Mouse (Mus musculus) heart, embryonic 16.5 days (tissue): ENCODE measurements around the gene Exoc7. TPM values are rescaled to one million over a fixed set of nuclear protein-coding genes. Genes with fewer than 3 reads are reported as not detected.
"Not testable (repeated sequence)": the region's sequence is repeated elsewhere in the genome, so short reads cannot be mapped to it uniquely, and the experiment has no call there.

Experiments used
- ATAC-seq: fragments of 200-750 bp; cut with Nextera tagmentation; replicated peaks from 2 replicates; pipeline ENCODE4 v1.8.0; 2017; ENCODE audit warnings: moderate number of reproducible peaks; ENCODE audit not compliant: insufficient read depth, low FRiP score; ENCODE audit errors: extremely low read depth
- H3K27ac ChIP-seq: fragments of 300-500 bp; sonication (generic); 2 replicates; pipeline ENCODE4 v1.5.1; 2014; ENCODE audit warnings: mild to moderate bottlenecking, low read length, control low read depth, moderate library complexity
- H3K27me3 ChIP-seq: fragments of 300-500 bp; sonication (generic); 2 replicates; pipeline ENCODE4 v1.6.1; 2014; ENCODE audit warnings: low read length, mixed read lengths; ENCODE audit not compliant: control insufficient read depth, insufficient read depth
- H3K36me3 ChIP-seq: fragments of 300-500 bp; sonication (generic); 2 replicates; pipeline ENCODE4 v1.6.1; 2014; ENCODE audit not compliant: control insufficient read depth, insufficient read depth
- H3K4me1 ChIP-seq: fragments of 300-500 bp; sonication (generic); 2 replicates; pipeline ENCODE4 v1.6.1; 2014; ENCODE audit warnings: low read length, mixed read lengths; ENCODE audit not compliant: control insufficient read depth, insufficient read depth
- H3K4me2 ChIP-seq: fragments of 300-500 bp; sonication (generic); 2 replicates; pipeline ENCODE4 v1.6.1; 2014; ENCODE audit warnings: low read depth, mild to moderate bottlenecking, control low read depth, low read length
- H3K4me3 ChIP-seq: fragments of 300-500 bp; sonication (generic); 2 replicates; pipeline ENCODE4 v1.5.1; 2014; ENCODE audit warnings: mild to moderate bottlenecking, control low read depth, low read length
- H3K9ac ChIP-seq: fragments of 300-500 bp; sonication (generic); 2 replicates; pipeline ENCODE4 v1.6.1; 2014; ENCODE audit warnings: low read length, control low read depth
- H3K9me3 ChIP-seq: fragments of 300-500 bp; sonication (generic); replicated peaks from 2 replicates; pipeline ENCODE4 v1.6.1; 2016; ENCODE audit warnings: low read length; ENCODE audit not compliant: control insufficient read depth
- WGBS: fragments of 180-500 bp; shearing (Covaris S2); extraction: QIAGEN DNeasy Blood & Tissue Kit; methylation state at CpG from one replicate; pipeline ENCODE4 v1.1.7; 2014; 5-methylcytosine and 5-hydroxymethylcytosine counted together
- polyA plus RNA-seq: library from polyadenylated mRNA; unstranded; fragments of >200 nt; fragmentation: Nextera tagmentation; extraction: Ambion mirVana; gene quantifications from 2 replicates; pipeline ENCODE4 v1.2.1, GENCODE M21; 2015

Gene Exoc7
- polyA plus RNA-seq, 1 experiment from 2014 or later, result 54.6 TPM

- no peak overlapping the region for H3K27ac ChIP-seq
Measured at GRCm38 (mm10) chr11:116285770-116286191, 21.3 kb downstream of the Exoc7 start.

GRCm38 (mm10) chr11:116283982-116284381 is 23.1 kb downstream of the Exoc7 start:
- ATAC-seq, result no peak
- peaks cover 55% of the 10 kb centered on the region for H3K27me3 ChIP-seq
- H3K9me3 ChIP-seq, result no peaks in the 10 kb centered on the region
- H3K4me1 ChIP-seq, result peaks cover 8% of the 10 kb centered on the region
- H3K4me3 ChIP-seq, result no peak overlapping the region
- WGBS, result 53% methylated on average over 6 of the region's 6 CpGs
- H3K9ac ChIP-seq, result no peak overlapping the region
- H3K4me2 ChIP-seq, result no peak overlapping the region
- no peak overlapping the region for H3K27ac ChIP-seq
- H3K36me3 ChIP-seq, result peaks cover 8% of the 10 kb centered on the region; the same call in 1 of the 2 replicates

More at GRCm38 (mm10) chr11:116285770-116286191, 21.3 kb downstream of the Exoc7 start:
- Histone ChIP-seq H3K4me1 (peaks cover 8% of the 10 kb centered on the region), H3K36me3 (peaks cover 14% of the 10 kb centered on the region; the same call in 1 of the 2 replicates), H3K9me3 (no peaks in the 10 kb centered on the region), H3K9ac (no peak overlapping the region), H3K4me3 (no peak overlapping the region), H3K27me3 (peaks cover 44% of the 10 kb centered on the region), H3K4me2 (no peak overlapping the region)
- ATAC-seq, result no peak
- 53% methylated on average over 7 of the region's 7 CpGs for WGBS

- no peak overlapping the region for H3K27ac ChIP-seq
- H3K4me1 ChIP-seq, result peaks cover 8% of the 10 kb centered on the region
- H3K4me3 ChIP-seq, result no peak overlapping the region
- H3K9ac ChIP-seq, result no peak overlapping the region
- 0 out of 2 replicates have a peak, but pooled peaks cover under 1% of the 10 kb centered on the region for H3K36me3 ChIP-seq
- H3K27me3 ChIP-seq, result peaks cover 55% of the 10 kb centered on the region
- no peaks in the 10 kb centered on the region for H3K9me3 ChIP-seq
- no peak for ATAC-seq
- H3K4me2 ChIP-seq, result no peak overlapping the region
- WGBS, result 10% methylated on average over 48 of the region's 48 CpGs
Measured at GRCm38 (mm10) chr11:116282912-116283521, 24.0 kb downstream of the Exoc7 start.

- Histone ChIP-seq H3K4me1 (peaks cover 8% of the 10 kb centered on the region), H3K27ac (no peak overlapping the region), H3K4me3 (peak overlapping the region; percentile 46), H3K9ac (no peak overlapping the region), H3K9me3 (no peaks in the 10 kb centered on the region), H3K27me3 (peaks cover 55% of the 10 kb centered on the region), H3K4me2 (no peak overlapping the region; the same call in 1 of the 2 replicates), H3K36me3 (no peaks in the 10 kb centered on the region)
- WGBS, result 2% methylated on average over 11 of the region's 11 CpGs
- no peak for ATAC-seq
Measured at GRCm38 (mm10) chr11:116282089-116282488, 24.9 kb downstream of the Exoc7 start.

- H3K9ac ChIP-seq, result peak overlapping the region; percentile 32
- H3K4me3 ChIP-seq, result peak overlapping the region; percentile 46
- H3K9me3 ChIP-seq, result no peaks in the 10 kb centered on the region
- WGBS, result 4% methylated on average over 18 of the region's 18 CpGs
- H3K4me2 ChIP-seq, result peak overlapping the region; percentile 65
- no peaks in the 10 kb centered on the region for H3K36me3 ChIP-seq
- H3K27me3 ChIP-seq, result peaks cover 55% of the 10 kb centered on the region
- ATAC-seq, result no peak
- H3K27ac ChIP-seq, result no peak overlapping the region
- peaks cover 8% of the 10 kb centered on the region for H3K4me1 ChIP-seq
Measured at GRCm38 (mm10) chr11:116281671-116282070, 25.4 kb downstream of the Exoc7 start.

- Histone ChIP-seq H3K27me3 (peaks cover 55% of the 10 kb centered on the region), H3K4me1 (peaks cover 8% of the 10 kb centered on the region), H3K27ac (no peak within 1 kb of the TSS), H3K4me2 (peak within 1 kb of the TSS; percentile 65), H3K4me3 (peak within 1 kb of the TSS; percentile 46), H3K36me3 (no peaks in the 10 kb centered on the region), H3K9me3 (no peaks in the 10 kb centered on the region), H3K9ac (peak within 1 kb of the TSS; percentile 32)
- WGBS, result 7% methylated on average over 46 of the region's 48 CpGs
- no peak for ATAC-seq
Measured at GRCm38 (mm10) chr11:116280751-116281663, 26.0 kb downstream of the Exoc7 start, which contains the start of gene Galr2. Galr2 (plus strand) TSS chr11:116280939.

- Histone ChIP-seq H3K4me1 (peaks cover 21% of the 10 kb centered on the region), H3K27me3 (peaks cover 26% of the 10 kb centered on the region)
- H3K36me3 ChIP-seq, H3K9me3 ChIP-seq, H3K9ac ChIP-seq, H3K4me3 ChIP-seq, H3K4me2 ChIP-seq, H3K27ac ChIP-seq, ATAC-seq: not testable (repeated sequence)
- WGBS, result 87% methylated on average over 1 of the region's 1 CpGs
Measured at GRCm38 (mm10) chr11:116277184-116277583, 29.8 kb downstream of the Exoc7 start.

- 3% methylated on average over 32 of the region's 32 CpGs for WGBS
- Histone ChIP-seq H3K4me2 (peak within 1 kb of the TSS; percentile 79), H3K27me3 (no peaks in the 10 kb centered on the region), H3K4me3 (peak within 1 kb of the TSS; percentile 69), H3K27ac (peak within 1 kb of the TSS; percentile 80), H3K36me3 (peaks cover 10% of the 10 kb centered on the region; the same call in 1 of the 2 replicates), H3K9ac (peak within 1 kb of the TSS; percentile 82), H3K9me3 (no peaks in the 10 kb centered on the region), H3K4me1 (peaks cover 17% of the 10 kb centered on the region)
- peak; percentile 98 for ATAC-seq
Measured at GRCm38 (mm10) chr11:116274045-116274666, 32.9 kb downstream of the Exoc7 start, which contains the start of gene Srp68. Srp68 (minus strand) TSS chr11:116274217.
